Mouse (Mus musculus) myocyte (in vitro differentiated cells): ENCODE data around the gene Nr0b2.

Source experiments
- CEBPB ChIP-seq: IDR thresholded peaks from 2 replicates; pipeline ENCODE4 v1.6.1; 2011; ENCODE audit warnings: mild to moderate bottlenecking, moderate library complexity; ENCODE audit not compliant: poor library complexity, insufficient read depth, severe bottlenecking
- MYOD1 ChIP-seq, 3 experiments: IDR thresholded peaks; one replicate each; pipeline ENCODE4 v1.6.1; 2011; ENCODE audit warnings: control low read depth in 2 of 3, low read depth in 2 of 3, mild to moderate bottlenecking in 2 of 3, moderate library complexity in 1 of 3; ENCODE audit not compliant: insufficient read length in 2 of 3, control insufficient read depth in 1 of 3
- MYOG ChIP-seq, 3 experiments: IDR thresholded peaks; one replicate each; pipeline ENCODE4 v1.6.1; 2011; ENCODE audit warnings: control low read depth in 2 of 3, low read depth in 2 of 3, mild to moderate bottlenecking in 2 of 3; ENCODE audit not compliant: insufficient read length in 2 of 3, control insufficient read depth in 1 of 3, insufficient read depth in 1 of 3
- POLR2A ChIP-seq: IDR thresholded peaks from one replicate; pipeline ENCODE4 v1.6.1; 2011; ENCODE audit warnings: low read depth, mild to moderate bottlenecking, control low read depth, moderate library complexity; ENCODE audit not compliant: insufficient read length
- POLR2AphosphoS2 ChIP-seq: IDR thresholded peaks from one replicate; pipeline ENCODE4 v1.6.1; 2011; ENCODE audit warnings: low read depth, control low read depth; ENCODE audit not compliant: insufficient read length
- SRF ChIP-seq: IDR thresholded peaks from one replicate; pipeline ENCODE4 v1.6.1; 2011; ENCODE audit warnings: low read depth; ENCODE audit not compliant: control insufficient read depth, insufficient read length
- TCF12 ChIP-seq: IDR thresholded peaks from one replicate; pipeline ENCODE4 v1.6.1; 2011; ENCODE audit warnings: mild to moderate bottlenecking, control low read depth; ENCODE audit not compliant: poor library complexity, insufficient read depth, severe bottlenecking
- TCF3 ChIP-seq: IDR thresholded peaks from one replicate; pipeline ENCODE4 v1.6.1; 2011; ENCODE audit warnings: low read depth, control low read depth; ENCODE audit not compliant: insufficient read length
- USF1 ChIP-seq: IDR thresholded peaks from one replicate; pipeline ENCODE4 v1.6.1; 2011; ENCODE audit warnings: low read depth, mild to moderate bottlenecking, control low read depth, moderate library complexity

DNA sequence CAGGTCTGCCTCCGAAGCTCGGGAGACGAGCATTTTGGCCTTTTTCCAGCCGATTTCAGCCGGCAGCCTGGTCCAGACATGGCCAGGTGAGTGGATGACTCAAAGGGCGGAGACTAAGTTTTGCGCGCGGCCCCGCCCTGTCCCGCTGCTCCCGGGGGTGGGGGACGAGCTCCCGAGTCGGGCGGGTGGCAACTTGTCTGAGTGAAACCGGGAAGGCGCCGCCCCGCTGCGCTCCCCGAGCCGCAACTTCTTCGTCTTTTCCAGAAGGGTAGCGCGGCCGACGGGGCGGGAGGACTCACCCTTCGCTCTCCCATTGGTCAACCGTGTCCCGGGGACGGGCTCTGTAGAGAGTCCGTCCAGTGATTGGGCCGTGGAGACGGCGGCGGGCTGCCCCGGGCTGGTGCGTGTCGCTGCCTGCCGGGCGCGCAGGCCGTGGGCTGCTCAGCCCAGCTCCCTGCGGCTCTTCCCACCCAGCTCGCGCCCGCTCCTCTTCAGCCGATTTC, 46.4 kb downstream of the Nr0b2 start:
- TF ChIP-seq TCF3, result no peak
- no peak for TF ChIP-seq MYOG (IDR thresholded peaks at IDR 0.05; ENCODE audit: control insufficient read depth in 1 of 3, insufficient read depth in 1 of 3, insufficient read length in 2 of 3, low read depth in 2 of 3)
- no peak for TF ChIP-seq MYOD1 (IDR thresholded peaks at IDR 0.05; ENCODE audit: control insufficient read depth in 1 of 3, insufficient read length in 2 of 3, low read depth in 2 of 3)
- TF ChIP-seq SRF, result peak; percentile 11
- peak; percentile 65 for TF ChIP-seq POLR2A
- TF ChIP-seq POLR2AphosphoS2, result peak; percentile 83
- no peak for TF ChIP-seq TCF12
- no peak for TF ChIP-seq USF1
- no peak for TF ChIP-seq CEBPB
